Mouse (Mus musculus) kidney, postnatal 10 days (tissue): ENCODE results near the gene Osbpl8.
"Not testable (repeated sequence)": the region's sequence is repeated elsewhere in the genome, so short reads cannot be mapped to it uniquely, and the experiment has no call there.

Experiments used
- DNase-seq: peaks from one replicate; pipeline ENCODE4 v3.0.0; 2021; ENCODE audit warnings: mixed read lengths

Gene Osbpl8

DNA sequence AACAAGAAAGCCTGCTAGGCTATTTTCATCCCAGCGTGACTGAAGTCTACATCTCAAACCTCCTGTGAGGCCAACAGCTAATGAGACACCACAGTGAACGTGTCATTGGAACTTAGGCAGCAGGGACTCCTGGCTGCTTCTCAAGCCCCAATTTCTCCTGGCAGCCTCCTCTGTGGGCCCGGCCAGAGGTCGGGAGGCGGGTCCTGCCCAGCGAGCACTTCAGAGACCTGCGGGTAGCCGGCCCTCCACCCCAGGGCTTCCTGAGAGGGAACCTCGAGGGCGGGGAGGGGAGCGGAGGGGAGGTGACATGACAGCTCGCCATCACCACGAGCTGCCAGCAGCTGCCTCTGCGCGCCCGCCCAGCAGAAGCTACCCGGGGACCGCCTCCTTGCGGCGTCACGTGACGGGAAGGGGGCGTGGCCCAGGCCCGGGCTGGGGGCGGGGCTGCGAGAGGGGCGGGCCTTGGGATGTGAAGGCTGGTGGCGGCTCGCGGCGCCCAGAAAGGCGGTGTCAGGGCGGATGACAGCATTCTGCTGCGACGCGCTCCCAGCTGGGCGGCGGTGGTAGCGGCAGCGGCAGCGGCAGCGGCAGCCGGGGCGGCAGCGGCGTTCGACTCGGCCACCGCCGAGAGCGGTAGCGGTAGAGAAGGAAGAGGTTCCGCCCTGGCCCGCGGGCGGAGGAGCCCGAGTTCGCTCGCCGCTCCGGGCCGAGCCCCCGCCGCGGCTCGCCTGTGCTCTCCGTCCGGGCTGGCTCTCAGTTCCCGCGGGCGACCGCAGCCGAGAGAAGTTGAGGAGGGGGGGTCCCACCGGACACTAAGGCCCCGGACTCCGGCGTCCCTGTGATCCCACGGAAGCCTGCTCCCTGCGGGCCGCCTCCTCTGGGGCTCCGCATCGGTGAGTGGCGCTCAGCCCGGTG lies at the start of gene Osbpl8:
Osbpl8 (plus strand) TSS at position 449 of the 915 bp plus-strand sequence.
- peak; percentile 100 for DNase-seq

DNA sequence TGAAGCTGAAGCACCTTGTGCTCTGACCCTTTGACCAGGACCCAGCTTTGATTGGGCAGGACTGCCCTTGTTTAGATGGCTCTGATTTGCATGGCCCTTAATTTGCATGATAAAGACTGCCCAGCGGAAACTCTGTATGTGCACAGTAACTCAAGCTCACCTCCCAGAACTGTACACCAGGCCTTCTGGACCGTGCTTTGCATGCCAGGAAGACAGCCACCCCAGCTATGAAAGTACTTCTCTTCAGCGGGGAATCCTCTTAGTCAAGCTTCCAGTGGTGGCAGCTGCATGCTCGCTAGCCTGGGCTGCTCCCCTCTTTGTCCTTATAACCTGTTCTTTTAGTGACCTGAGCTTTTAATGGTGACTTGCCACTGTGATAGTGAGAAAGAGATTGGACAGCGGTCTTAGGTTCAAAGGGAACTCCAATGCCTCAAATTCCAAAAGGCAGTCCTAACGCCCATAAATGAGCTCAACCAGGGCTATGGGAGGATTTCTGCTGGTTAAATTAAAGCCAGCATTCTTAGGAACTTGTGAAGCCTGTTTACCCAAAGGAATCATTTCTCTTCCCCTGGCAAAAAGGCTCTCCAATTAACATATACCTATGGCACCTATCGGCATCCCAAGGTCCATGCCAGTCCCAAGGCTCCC lies 47.2 kb upstream of the Osbpl8 start:
- no peak for DNase-seq

DNA sequence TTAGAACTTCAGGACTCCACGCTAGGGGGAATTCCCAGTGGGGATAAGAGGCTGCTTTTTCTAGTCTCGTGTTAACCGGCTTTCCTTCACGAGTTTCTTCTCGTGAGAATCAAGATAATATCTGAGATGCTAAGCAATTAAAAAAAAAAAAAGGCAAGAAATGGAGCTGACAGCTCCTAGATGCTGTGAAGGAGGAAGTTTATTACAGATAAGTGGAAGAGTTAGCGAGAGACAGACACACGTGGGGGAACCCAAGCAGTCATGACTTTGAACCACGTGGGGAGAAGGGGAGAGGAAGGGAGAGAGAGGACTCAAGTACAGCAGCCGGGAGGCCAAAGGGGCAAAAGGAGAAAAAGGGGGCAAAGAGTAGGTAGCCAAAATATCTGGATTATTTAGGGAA lies 46.3 kb upstream of the Osbpl8 start:
- no peak for DNase-seq

DNA sequence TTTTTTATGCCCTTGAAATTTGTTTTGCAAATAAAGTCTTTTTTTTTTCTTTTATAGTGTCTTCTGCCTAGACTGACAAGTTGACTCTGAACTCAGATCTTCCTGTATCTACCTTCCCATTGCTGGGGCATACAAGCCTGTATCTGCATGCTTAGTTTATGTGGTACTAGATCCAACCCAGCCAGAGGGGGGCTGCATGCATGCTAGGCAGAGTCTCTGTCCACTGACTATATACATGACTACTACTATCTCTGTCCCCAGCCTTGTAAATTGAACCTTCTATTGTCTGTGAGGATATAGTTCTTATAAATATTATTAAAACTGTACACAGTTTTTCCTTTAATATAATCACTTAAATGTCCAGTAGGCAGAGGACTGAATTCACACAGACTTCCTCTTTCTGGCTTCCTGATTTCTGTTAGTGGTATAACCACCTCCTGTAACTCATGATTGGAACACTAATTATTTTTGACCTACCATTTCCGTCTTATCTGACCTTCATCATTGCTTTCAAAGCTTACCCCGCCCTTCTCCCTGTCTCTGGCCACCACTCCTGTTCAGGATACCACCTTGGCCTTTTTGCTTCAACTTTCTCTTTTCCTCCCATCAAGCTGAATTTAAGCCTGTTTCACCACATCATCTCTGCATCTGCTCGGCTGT lies 45.4 kb upstream of the Osbpl8 start:
- DNase-seq: no peak

DNA sequence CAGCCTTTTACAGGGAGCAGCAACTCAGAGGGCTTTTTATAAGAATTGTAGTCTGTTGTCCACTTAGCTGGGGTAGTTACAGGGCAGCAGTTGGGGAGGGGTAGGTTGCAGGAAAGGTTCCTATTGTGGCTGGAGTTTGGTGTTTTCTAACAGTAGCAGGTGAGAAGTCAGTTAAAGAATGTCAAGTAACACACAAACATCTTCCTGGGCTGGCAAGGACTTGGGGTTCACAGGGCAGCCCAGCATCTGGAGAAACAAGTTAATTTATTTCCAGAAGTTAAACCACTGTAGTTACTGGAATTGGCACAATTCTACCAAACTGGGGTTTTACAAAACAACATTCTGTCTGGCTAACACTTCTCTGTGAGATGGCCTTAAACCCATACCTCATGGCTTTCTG lies 44.8 kb upstream of the Osbpl8 start:
- peak; percentile 40 for DNase-seq

DNA sequence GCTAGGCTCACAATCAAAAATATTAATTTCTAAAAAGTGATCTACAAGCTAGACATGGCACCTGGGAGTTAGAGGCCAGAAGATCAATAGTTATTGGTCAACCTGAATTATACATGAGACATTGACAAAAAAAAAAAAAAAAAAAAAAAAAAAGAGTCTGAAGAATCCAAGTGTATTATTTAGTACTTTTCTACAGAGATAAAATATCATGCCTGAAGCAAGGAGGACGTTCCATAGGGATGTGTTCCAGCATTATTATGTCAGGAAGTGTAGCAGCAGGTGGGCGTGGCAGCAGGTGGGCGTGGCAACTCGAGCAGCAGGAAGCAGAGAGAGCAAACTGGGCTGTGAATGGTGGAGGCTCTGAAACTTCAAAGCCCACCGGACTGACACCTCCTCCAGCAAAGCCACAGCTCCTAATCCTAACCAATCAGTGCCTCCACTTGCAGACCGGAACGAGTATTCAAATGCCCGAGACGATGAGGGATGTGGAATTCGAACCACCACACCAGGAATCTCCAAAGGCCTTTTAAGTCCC lies 41.6 kb upstream of the Osbpl8 start:
- DNase-seq: no peak

DNA sequence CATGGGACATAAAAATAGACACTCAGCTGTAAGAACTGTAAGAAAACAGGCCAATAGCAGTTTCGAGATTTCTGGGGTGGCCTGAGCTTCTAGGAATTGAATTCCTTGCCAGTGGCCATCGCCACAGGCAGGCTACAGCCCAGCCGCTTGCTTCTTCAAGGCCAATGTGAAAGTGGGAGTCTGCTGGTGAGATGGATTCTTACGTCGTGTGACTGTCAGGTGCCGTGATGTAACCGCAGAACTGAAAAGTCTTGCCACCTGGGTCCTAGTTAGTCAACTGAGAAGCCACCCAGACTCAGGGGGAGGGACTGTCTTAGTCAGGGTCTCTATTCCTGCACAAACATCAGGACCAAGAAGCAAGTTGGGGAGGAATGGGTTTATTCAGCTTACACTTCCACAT lies 40.4 kb upstream of the Osbpl8 start:
- DNase-seq: no peak

DNA sequence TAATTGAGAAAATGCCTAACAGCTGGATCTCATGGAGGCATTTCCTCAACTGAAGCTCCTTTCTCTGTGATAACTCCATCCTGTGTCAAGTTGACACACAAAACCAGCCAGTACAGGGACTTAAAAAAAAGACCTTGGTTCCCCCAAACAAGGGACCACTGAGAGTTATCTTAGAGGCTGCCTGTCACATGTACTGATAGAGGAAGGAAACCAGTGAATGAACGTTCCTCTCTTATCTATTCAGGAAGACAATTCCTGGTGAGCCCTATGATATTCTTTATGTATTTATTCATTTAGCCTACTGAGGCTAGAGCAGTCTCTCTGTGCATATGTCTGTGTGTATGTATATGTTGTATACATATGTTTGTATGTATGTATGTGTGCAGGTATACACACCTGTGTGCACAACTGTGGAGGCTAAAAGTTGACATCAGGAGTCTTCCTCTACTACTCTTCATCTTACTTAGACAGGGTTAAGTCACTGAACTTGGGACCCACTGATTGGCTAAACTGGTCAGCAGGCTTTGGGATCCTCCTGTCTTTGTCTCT lies 39.7 kb upstream of the Osbpl8 start:
- no peak for DNase-seq

DNA sequence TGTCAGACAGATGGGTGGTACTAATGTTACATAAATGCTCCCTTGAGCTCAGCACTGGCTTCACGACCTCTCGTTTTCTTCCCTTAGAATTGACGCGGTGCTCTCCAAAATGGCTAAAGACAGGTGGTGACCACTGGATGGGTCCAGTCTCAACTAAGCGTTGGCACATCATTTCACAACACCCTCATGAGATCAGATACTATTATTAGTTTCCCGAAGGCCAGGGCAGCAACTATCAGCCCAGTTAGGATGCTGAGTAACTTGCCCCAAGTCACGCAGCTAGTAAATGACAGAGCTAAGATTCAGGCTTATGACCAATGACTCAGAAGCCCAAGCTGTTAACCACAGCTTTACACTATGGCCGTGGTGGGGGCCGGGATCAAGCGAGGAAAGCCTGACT lies 37.2 kb upstream of the Osbpl8 start:
- no peak for DNase-seq

DNA sequence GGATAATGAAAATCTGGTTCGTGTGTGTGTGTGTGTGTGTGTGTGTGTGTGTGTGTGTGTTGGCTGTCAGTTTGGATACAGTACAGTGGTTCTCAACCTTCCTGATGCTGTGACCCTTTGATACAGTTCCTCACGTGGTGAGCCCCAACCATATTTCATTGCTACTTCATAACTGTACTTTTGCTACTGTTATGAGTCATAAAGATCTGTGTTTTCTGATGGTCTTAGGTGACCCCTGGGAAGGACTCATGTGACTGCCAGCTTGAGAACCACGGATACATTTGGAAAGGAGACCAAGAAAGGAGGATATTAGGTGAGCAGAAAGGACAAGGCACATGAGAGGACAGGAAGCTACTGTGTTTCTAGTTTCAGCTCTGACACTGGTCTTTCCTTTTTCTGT lies 36.1 kb upstream of the Osbpl8 start:
- no peak for DNase-seq

DNA sequence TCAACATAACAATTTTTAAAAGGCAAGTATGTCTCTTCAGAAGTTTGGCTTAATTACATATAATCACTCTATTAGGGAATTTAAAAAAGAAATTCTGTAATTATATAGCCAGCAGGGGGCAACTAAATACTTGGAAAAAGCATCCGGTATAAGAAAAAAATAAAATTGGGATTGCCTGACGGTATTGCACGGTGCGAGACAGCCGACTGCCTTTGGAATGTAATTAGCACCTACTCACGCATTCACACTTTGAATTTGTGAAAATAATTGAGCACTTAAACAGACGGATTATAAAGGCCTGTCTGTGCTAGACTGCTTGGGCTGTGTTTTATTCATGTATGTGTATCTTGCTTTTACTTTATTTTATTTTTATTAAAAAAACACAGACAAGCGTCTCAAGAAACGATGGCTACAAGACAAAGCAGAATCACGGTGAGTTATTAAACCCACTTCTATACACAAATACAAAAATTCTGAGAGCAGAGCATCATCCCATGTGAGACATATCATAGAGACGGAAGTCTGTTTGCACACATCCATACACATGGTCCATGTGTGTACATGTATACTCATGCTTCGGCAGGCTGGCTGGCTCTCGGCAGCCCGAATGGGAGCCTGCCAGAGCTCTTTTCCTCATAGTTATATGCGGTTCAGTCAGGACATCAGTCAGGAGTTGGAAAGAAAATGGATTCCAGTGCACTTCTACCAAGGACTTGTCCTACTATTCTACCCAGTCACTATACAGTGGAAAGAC lies 34.5 kb upstream of the Osbpl8 start:
- DNase-seq: no peak

DNA sequence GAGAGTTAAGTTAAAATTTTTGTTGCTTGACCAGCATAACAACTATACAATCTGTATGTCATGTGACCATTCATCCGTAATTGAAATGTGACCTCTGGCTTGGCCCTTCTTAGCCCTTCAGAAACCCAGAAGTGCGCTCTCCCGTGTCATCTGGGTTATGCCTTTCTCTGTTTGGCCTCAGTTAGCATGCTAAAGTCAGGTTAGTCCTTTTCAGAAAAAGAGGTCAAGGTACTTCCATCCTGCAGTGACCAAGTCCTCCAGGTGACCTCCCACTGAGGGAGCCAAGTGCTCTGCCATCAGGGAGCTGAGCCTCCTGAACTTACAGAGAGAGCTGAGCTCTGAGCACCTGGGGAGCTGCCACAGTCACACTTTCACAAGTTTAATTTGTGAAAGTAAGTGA lies 33.7 kb upstream of the Osbpl8 start:
- no peak for DNase-seq

DNA sequence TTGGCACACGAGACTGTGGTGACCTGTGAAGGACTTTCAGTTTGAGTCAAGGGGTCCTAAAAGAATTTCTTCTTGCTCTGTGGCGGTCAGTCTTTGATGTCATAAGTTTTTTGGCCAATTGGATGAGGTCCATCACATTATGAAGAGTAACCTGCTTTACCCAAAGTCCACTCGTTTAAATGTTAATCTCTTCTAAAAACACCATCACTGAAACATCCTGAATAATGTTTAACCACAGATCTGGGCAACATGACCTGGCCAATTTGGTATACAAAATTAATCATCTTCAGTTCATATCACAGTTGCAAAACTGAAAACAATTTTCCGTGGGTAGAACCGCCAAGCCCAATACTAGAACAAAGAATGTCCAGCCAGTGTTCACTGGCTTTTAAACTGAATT lies 31.3 kb upstream of the Osbpl8 start:
- no peak for DNase-seq

DNA sequence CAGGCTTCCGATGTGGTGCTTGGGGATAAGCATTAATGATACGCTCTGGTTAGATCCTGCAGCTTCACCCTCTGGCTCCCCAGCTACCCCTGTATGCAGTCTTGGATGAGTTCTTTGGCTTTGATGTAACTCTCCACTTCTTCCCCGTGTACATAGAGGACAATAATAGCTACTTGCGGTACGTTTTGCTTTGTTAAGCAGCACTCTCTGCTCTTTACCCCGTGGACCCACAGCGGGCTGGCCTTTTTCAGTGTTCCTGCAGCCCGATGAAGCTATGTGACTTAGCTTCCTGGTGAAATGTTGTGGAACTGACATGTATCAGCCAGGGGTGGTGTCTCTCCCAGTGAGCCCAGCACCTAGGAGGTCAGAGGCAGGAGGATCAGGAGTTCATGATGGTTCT lies 30.6 kb upstream of the Osbpl8 start:
- DNase-seq: peak; percentile 35

DNA sequence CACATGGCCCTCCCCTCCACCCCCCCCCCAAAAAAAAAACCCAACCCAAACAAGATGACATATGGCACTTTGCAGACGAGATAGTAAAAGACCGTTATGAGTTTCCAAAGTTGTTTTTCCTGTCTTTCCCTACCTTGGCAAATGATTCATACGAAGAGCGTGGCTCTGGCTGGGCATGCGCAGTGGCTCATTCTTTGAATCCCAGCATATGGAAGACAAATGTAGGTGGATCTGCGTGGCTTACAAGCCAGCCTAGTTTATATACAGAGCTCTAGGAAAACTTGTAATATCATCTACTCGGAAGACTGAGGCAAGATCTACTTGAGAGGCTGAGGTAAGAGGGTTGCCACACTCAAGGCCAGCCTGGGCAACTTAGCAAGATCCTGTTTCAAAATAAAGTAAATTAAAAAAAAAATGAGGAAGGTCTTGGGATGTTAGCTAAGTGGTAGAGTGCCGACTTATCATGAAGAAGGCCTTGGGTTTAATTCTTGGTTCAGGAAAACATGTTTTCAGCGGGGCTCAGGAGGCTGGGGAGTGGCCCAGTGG lies 30.1 kb upstream of the Osbpl8 start:
- DNase-seq: no peak

DNA sequence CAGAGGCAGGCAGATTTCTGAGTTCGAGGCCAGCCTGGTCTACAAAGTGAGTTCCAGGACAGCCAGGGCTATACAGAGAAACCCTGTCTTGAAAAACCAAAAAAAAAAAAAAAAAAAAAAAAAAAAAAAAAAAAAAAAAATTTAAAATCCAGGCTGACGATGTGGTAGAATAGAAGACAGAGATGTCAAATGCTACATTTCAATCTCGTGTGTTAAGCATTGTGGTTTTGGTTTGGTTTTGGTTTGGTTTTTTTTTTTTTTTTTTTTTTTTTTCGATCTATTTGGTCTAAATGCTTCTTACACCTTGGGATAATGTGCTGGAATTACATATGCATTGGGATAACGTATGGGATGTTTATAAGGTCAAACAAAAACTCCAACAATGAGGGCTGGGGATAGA lies 28.2 kb upstream of the Osbpl8 start:
- DNase-seq: not testable (repeated sequence)

DNA sequence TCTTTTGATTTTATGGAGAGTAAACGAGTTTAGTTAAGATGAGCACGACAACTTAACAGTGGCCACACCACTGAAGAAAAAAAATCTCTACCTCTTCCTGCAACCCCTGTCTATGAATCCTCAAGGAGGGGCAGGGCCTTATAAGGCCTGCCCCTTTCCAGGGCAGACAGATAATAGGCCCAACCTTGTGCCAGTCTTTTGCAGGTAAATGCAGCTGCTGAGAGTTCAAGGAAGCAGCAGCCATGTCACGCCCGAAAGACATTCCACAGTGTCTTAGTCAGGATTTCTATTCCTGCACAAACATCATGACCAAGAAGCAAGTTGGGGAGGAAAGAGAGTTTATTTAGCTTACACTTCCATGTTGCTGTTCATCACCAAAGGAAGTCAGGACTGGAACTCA lies 26.6 kb upstream of the Osbpl8 start:
- no peak for DNase-seq

DNA sequence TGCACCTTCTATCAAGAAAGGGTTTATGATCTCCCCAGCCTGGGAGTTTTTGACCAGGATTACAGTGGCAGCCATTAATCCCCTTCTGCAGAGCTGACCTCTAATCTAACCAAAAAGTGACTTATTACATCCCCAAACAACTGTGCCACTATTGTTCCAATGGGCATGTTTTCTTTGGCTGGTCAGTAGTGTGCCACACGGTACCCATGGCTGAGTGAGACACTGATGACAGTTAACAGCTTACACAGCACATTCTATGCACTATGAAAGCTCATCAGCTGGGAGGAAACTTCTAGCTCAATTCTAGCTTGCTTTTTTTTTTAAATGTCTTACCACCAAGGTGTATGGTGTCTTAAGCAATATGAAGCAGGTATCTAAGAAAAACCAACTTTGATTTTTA lies 25.4 kb upstream of the Osbpl8 start:
- no peak for DNase-seq

DNA sequence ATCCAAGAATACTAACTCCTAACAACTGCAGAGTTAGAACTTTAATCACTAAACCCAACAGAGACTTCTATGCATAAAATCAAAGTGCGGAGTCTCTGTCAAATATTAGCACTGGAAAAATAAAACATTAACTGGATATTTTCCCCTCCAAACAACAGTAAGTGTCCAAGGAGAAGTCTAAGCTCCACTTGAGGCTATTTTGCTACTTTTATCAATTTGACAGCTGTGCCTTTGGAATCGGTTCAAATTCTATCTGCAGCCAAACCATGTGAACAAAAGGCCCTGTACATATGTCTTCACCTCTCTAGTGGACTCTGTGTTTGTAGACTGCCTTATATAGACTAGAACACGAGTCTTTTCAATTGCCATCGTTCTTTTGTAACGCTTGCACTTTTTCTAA lies 24.7 kb upstream of the Osbpl8 start:
- DNase-seq: no peak

DNA sequence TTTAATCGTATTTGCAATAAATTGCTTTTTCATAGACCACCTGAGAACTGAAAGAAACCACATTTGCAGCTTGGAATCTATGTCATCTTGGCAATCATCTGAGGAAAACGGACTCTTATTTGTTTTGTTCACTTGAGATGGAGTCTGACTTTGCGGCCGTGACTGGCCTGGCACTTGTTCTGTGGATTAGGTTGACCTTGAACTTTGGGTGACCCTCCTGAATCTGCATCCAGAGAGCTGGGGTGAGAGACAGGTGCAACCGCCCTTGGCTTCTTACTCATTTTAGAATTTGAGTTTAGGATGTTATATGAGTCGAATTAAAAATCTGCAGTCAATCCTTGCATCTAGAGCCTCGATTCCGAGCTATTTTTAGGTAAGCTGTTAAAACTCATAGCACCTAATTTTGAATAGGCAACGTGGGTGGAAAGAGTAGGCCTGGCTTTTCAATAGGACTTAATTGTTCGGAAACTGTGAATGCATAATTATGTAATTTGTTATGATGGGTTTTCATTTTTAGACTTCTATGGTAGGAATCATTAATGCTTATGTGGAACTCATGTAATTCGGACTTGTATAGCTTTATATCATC lies 20.1 kb upstream of the Osbpl8 start:
- no peak for DNase-seq

DNA sequence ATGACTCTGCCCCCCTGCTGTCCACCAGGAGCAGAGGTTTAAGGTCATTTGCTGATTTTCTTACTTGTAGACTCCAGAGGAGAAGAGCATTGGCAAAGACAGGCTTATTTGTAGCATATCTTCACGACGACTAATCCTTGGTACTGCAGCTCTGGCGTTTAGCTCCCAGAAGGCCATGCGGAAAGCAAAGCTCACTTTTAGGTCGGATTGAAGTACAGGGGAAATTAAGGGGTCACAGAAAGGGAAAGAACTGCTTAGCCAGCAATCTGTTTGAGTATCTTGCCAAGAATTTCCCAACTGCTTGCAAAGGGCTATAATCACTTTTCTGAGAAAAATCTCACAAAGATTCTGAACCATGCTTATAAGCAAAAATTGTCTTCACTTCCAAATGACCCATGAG lies 14.8 kb upstream of the Osbpl8 start:
- DNase-seq: no peak

DNA sequence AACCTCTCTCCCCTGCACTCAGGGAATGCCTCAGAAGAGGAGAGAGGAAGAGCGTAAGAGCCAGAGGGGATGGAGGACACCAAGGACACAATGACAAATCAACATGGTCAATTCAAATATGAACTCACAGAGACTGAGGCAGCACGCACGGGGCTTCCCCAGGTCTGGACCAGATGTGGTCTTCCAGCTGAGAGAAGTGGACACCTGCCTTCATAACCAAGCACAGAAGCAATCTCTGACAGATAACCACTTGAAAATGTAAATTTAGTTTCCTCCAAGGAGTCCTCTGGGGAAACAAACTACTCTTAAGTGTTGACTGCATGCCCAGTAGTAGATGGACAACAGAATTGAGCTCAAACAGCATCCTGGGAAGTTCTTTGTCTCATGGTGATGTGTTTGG lies 9.5 kb upstream of the Osbpl8 start:
- DNase-seq: no peak
